Mouse (Mus musculus): ENCODE measurements around the gene Rnf19b.

DNA sequence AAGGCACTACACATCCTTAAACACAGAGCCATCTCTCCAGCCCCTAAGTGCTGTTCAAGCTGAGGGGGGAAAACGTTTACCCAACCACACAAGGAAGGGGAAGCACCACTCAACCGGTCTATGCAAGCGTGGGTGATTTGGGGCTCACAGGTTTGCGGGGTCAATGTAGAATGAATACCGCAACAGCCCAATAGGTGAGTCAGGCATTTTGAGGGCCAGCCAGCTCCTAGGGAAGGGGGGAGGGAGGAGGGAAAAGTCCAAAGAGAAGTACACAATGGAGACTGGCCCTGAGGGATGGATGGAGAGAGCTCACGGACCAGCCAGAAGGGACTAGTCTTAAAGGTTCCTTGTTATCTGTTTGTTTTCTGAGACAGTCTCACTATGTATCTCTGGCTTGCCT, 34.2 kb upstream of the Rnf19b start:
- no peak for TF ChIP-seq CTCF (IDR thresholded peaks at IDR 0.05; ENCODE audit: low read depth, low read length)
- TF ChIP-seq POLR2A (IDR thresholded peaks at IDR 0.05; ENCODE audit: extremely low read depth, insufficient read depth, low read length), result no peak

Data from liver, adult 2 months (tissue).